Mouse (Mus musculus): ENCODE data around the gene Arl6. TPM values are rescaled to one million over a fixed set of nuclear protein-coding genes. Genes with fewer than 3 reads are reported as not detected.

Arl6 gene
- total and polyA plus RNA-seq, 2 experiments from 2014 or later, result 8.7 to 18.2 TPM

DNA sequence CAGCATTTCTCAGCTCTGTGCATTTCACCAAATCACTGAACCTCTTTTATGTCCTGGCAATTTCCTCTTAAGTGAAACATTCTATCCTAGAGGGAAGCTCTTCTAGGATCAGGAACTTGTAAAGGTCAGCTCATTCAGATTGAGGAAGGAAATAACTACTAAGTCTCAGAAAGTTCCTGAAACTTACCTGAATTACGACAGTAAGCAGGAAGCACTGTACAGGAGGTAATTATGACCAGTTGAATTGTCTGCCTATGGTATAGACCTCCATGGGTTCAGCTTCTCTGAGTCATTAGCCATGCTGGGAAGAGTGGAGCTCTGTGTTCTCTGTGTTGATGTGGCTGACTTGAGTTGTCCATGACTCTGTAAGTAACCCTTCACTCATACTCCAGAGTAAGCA is 28.4 kb downstream of the Arl6 start:
- Histone ChIP-seq H3K4me2 (ENCODE audit: low read depth, low read length) (no peak overlapping the region), H3K4me3 (ENCODE audit: low read depth, low read length) (no peak overlapping the region), H3K36me3 (replicated peaks; ENCODE audit: control insufficient read depth, insufficient read depth, low read length) (no peaks in the 10 kb centered on the region), H3K4me1 (ENCODE audit: control insufficient read depth, insufficient read depth) (no peaks in the 10 kb centered on the region), H3K27ac (ENCODE audit: low read depth) (no peak overlapping the region), H3K9ac (replicated peaks; ENCODE audit: low read depth, low read length) (no peak overlapping the region), H3K27me3 (ENCODE audit: control insufficient read depth, insufficient read depth, low read length) (no peaks in the 10 kb centered on the region), H3K9me3 (replicated peaks; ENCODE audit: control insufficient read depth, low read length) (no peaks in the 10 kb centered on the region)
- WGBS, result 76% methylated on average over 1 of the region's 1 CpGs
- no peak for ATAC-seq (ENCODE audit: insufficient read depth, low read depth)
- DNase-seq (ENCODE audit: low spot score), result no peak
- TF ChIP-seq EP300 (IDR thresholded peaks at IDR 0.05; ENCODE audit: low read depth), result no peak

DNA sequence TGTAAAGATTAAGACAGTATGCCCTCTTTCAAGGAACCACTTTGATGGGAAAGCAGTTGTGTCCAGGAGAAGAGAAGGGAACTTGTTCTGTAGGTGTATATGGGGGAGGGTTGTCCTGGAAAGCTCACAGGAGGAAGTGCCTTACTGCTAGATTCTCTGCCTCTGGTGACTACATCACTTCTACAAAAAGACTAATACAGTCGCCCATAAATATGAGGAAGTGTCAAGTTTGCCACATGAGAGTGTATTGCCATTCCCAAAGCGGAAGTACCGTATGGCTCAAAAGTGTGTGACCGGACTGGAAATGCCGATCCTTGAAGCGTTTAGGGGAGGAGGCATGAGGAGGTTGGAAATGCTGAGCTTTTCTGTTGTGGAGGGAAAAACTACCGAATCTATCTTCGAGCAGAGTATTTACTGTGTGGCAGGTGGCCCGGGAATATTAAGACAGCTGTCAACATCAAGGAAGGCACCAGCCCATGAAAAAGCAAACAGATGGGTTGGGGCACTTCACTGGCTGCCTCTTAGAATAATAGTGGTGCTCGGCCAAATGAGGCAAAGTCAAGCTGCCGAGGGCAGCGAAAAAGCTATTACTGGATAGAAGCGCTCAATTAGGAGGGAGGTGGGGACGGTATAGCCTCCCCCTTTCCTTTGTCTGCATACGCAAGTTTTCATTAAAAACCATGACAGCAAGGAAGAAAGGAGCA is 35.0 kb downstream of the Arl6 start:
- no peak overlapping the region for H3K4me2 ChIP-seq (ENCODE audit: low read depth, low read length)
- no peak for ATAC-seq (ENCODE audit: insufficient read depth, low read depth)
- TF ChIP-seq EP300 (IDR thresholded peaks at IDR 0.05; ENCODE audit: low read depth) (no peak), CTCF (IDR thresholded peaks at IDR 0.05; ENCODE audit: low read depth) (no peak)
- H3K36me3 ChIP-seq (replicated peaks; ENCODE audit: control insufficient read depth, insufficient read depth, low read length), result no peaks in the 10 kb centered on the region
- no peaks in the 10 kb centered on the region for H3K4me1 ChIP-seq (ENCODE audit: control insufficient read depth, insufficient read depth)
- no peaks in the 10 kb centered on the region for H3K27me3 ChIP-seq (ENCODE audit: control insufficient read depth, insufficient read depth, low read length)
- H3K4me3 ChIP-seq (ENCODE audit: low read depth, low read length), result no peak overlapping the region
- no peak overlapping the region for H3K27ac ChIP-seq (ENCODE audit: low read depth)
- H3K9me3 ChIP-seq (replicated peaks; ENCODE audit: control insufficient read depth, low read length), result no peaks in the 10 kb centered on the region
- no peak for DNase-seq (ENCODE audit: low spot score)
- WGBS, result 73% methylated on average over 15 of the region's 15 CpGs
- H3K9ac ChIP-seq (replicated peaks; ENCODE audit: low read depth, low read length), result no peak overlapping the region

DNA sequence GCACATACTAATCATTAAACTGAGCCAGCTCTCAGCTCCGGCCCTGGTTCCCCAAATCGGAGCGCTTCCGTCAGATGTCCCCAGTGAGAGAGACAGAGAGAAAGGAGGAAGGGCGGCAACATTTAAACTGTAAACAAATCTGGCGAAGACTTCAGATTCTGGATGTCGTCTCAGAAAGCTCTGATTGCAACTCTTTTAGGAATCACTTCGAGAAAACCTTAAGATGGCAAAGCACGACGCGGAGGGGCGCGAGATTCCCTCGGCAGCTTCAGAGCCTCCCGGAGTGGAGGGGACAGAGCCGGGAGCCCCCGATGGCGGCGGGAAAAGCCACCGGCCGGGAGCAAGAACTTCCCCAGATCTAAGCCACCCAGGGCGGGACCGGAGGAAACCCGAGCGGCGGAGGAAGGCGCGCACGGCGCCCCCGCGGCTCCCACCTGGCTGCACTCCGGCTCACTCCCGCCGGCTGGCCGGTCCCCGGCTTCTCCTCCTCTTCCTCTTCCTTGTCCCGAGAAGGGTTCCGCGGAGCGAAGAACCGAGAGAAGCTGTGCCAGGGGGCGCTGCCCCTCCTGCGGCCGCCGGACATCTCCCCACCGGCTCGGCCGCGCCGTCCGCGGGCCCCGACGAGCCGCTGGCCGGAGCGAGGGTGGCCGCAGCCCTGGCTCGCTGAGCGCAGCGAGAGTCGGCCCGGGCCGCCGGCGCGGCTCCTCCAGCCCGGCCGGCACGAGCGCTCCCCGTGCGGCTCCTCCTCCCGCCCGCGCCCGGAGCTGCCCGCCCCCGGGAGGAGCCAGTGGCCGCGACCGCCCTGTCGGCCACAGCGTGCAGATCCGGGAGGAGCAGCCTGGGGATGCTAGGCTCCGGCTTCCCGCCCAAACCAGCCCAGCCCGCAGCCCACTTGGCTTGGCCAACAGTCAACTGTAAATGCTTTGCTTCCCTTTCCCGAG is 38.6 kb downstream of the Arl6 start, which contains the start of gene Crybg3:
Gene Crybg3 (minus strand): TSS at position 669 of the 941 bp plus-strand sequence.
- Histone ChIP-seq H3K27ac (ENCODE audit: low read depth) (peak within 1 kb of the TSS; percentile 99), H3K9ac (replicated peaks; ENCODE audit: low read depth, low read length) (peak within 1 kb of the TSS; percentile 98), H3K4me3 (ENCODE audit: low read depth, low read length) (peak within 1 kb of the TSS; percentile 99), H3K36me3 (replicated peaks; ENCODE audit: control insufficient read depth, insufficient read depth, low read length) (no peaks in the 10 kb centered on the region), H3K27me3 (ENCODE audit: control insufficient read depth, insufficient read depth, low read length) (no peaks in the 10 kb centered on the region), H3K4me2 (ENCODE audit: low read depth, low read length) (peak within 1 kb of the TSS; percentile 61), H3K9me3 (replicated peaks; ENCODE audit: control insufficient read depth, low read length) (no peaks in the 10 kb centered on the region), H3K4me1 (ENCODE audit: control insufficient read depth, insufficient read depth) (peaks cover 30% of the 10 kb centered on the region)
- DNase-seq (ENCODE audit: low spot score) (peak; percentile 84), ATAC-seq (ENCODE audit: insufficient read depth, low read depth) (peak; percentile 92)
- WGBS, result under 1% methylated on average over 74 of the region's 90 CpGs
- TF ChIP-seq EP300 (IDR thresholded peaks at IDR 0.05; ENCODE audit: low read depth) (no peak), CTCF (IDR thresholded peaks at IDR 0.05; ENCODE audit: low read depth) (peak; percentile 4; the same call in 1 of the 2 replicates)

DNA sequence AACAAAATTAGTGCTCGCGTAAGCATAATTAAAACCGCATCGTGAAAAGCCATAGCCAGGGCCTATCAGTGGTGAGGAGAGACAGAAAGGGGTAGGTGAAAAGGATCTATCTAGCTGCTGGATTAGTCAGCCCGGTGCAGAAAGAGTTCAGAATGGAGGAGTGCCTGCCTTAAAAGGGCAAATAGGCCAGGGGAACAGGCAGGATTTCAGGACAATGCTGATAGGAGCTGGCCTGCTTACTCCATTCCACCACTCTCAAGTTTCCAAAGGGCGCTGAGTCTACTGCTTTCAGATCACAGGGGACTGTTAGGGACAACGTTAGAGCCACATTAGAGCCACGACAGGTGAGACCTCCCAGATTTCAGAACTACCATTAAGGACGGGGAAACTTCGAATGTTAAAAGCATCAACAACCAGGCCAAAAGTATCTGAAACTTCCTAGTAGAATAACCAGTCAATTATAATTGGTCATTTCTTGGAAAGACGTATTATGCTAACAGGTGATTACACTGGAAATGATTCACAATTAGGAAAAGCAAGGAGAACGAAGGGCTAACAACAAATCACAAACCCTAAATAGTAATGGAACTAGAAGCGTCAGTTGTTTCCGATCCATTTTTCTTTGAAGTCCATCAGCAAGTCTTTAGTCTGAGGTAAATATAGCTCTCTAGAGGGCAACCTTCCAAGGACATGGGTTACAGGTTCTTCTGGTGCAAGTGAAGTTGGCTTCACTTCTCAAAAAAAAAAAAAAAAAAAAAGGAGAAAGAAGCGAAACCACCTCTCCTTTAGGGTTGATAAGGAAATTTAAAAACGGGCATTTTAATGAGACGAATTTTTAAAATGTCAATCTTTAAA is 39.6 kb downstream of the Arl6 start:
- no peaks in the 10 kb centered on the region for H3K27me3 ChIP-seq (ENCODE audit: control insufficient read depth, insufficient read depth, low read length)
- DNase-seq (ENCODE audit: low spot score), result peak; percentile 77
- H3K4me3 ChIP-seq (ENCODE audit: low read depth, low read length), result peak overlapping the region; percentile 99
- WGBS, result 8% methylated on average over 17 of the region's 17 CpGs
- H3K9me3 ChIP-seq (replicated peaks; ENCODE audit: control insufficient read depth, low read length), result no peaks in the 10 kb centered on the region
- peak overlapping the region; percentile 61 for H3K4me2 ChIP-seq (ENCODE audit: low read depth, low read length)
- no peak for TF ChIP-seq CTCF (IDR thresholded peaks at IDR 0.05; ENCODE audit: low read depth)
- TF ChIP-seq EP300 (IDR thresholded peaks at IDR 0.05; ENCODE audit: low read depth), result no peak
- H3K4me1 ChIP-seq (ENCODE audit: control insufficient read depth, insufficient read depth), result peaks cover 36% of the 10 kb centered on the region
- peak overlapping the region; percentile 98 for H3K9ac ChIP-seq (replicated peaks; ENCODE audit: low read depth, low read length)
- ATAC-seq (ENCODE audit: insufficient read depth, low read depth), result peak; percentile 40
- no peaks in the 10 kb centered on the region for H3K36me3 ChIP-seq (replicated peaks; ENCODE audit: control insufficient read depth, insufficient read depth, low read length)
- peak overlapping the region; percentile 99 for H3K27ac ChIP-seq (ENCODE audit: low read depth)

DNA sequence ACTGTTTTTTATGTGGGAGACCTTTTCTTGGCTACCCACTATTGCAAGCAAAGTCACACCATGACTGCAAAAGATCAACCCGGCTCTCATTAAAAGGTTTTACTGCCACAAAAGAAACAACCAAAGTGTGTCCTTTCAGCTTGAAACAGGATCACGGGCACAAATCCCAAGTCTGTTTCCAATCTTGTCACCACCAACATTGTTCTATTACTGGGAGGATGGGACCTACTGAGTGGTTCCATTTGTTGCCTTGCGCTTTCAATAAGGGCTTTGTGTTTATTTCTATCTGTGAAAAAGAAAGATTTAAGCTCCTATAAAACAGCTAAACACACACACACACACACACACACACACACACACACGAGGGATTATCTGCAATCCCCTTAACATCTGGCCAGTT is 40.2 kb downstream of the Arl6 start:
- Histone ChIP-seq H3K36me3 (replicated peaks; ENCODE audit: control insufficient read depth, insufficient read depth, low read length) (no peaks in the 10 kb centered on the region), H3K27ac (ENCODE audit: low read depth) (peak overlapping the region; percentile 99), H3K4me2 (ENCODE audit: low read depth, low read length) (peak overlapping the region; percentile 61), H3K4me1 (ENCODE audit: control insufficient read depth, insufficient read depth) (peaks cover 42% of the 10 kb centered on the region), H3K4me3 (ENCODE audit: low read depth, low read length) (peak overlapping the region; percentile 99), H3K9ac (replicated peaks; ENCODE audit: low read depth, low read length) (peak overlapping the region; percentile 98), H3K27me3 (ENCODE audit: control insufficient read depth, insufficient read depth, low read length) (no peaks in the 10 kb centered on the region), H3K9me3 (replicated peaks; ENCODE audit: control insufficient read depth, low read length) (no peaks in the 10 kb centered on the region)
- TF ChIP-seq EP300 (IDR thresholded peaks at IDR 0.05; ENCODE audit: low read depth) (no peak), CTCF (IDR thresholded peaks at IDR 0.05; ENCODE audit: low read depth) (no peak)
- ATAC-seq (ENCODE audit: insufficient read depth, low read depth) (no peak), DNase-seq (ENCODE audit: low spot score) (no peak)
- WGBS, result 14% methylated on average over 4 of the region's 4 CpGs

Measured in heart, postnatal 0 days (tissue).